Mouse (Mus musculus) kidney, embryonic 16.5 days (tissue): Measurements from ENCODE around the gene Atic. TPM values are rescaled to one million over a fixed set of nuclear protein-coding genes. Genes with fewer than 3 reads are reported as not detected.

Source experiments
- ATAC-seq: fragments of 200-750 bp; cut with Nextera tagmentation; 2 replicates; pipeline ENCODE4 v1.8.0; 2017; ENCODE audit warnings: moderate TSS enrichment; ENCODE audit not compliant: low FRiP score, low TSS enrichment
- H3K27ac ChIP-seq: fragments of 300-500 bp; sonication (generic); 2 replicates; pipeline ENCODE4 v1.5.1; 2014; ENCODE audit warnings: low read length
- H3K27me3 ChIP-seq: fragments of 300-500 bp; sonication (generic); 2 replicates; pipeline ENCODE4 v1.6.1; 2014; ENCODE audit warnings: low read length, control low read depth, mixed read lengths; ENCODE audit not compliant: insufficient read depth
- H3K36me3 ChIP-seq: fragments of 300-500 bp; sonication (generic); 2 replicates; pipeline ENCODE4 v1.6.1; 2014; ENCODE audit warnings: low read length, control low read depth, mixed read lengths; ENCODE audit not compliant: insufficient read depth
- H3K4me1 ChIP-seq: fragments of 300-500 bp; sonication (generic); 2 replicates; pipeline ENCODE4 v1.6.1; 2014; ENCODE audit warnings: low read length, control low read depth, mixed read lengths; ENCODE audit not compliant: insufficient read depth
- H3K4me2 ChIP-seq: fragments of 300-500 bp; sonication (generic); replicated peaks from 2 replicates; pipeline ENCODE4 v1.6.1; 2014; ENCODE audit warnings: low read depth, low read length
- H3K4me3 ChIP-seq: fragments of 300-500 bp; sonication (generic); 2 replicates; pipeline ENCODE4 v1.5.1; 2014; ENCODE audit warnings: mild to moderate bottlenecking, low read length
- H3K9ac ChIP-seq: fragments of 300-500 bp; sonication (generic); replicated peaks from 2 replicates; pipeline ENCODE4 v1.6.1; 2014; ENCODE audit warnings: low read length
- H3K9me3 ChIP-seq: fragments of 300-500 bp; sonication (generic); 2 replicates; pipeline ENCODE4 v1.6.1; 2016; ENCODE audit warnings: low read length, control low read depth
- WGBS: fragments of 180-500 bp; shearing (Covaris S2); extraction: QIAGEN DNeasy Blood & Tissue Kit; methylation state at CpG from one replicate; pipeline ENCODE4 v1.1.7; 2014; 5-methylcytosine and 5-hydroxymethylcytosine counted together
- polyA plus RNA-seq: library from polyadenylated mRNA; unstranded; fragments of >200 nt; fragmentation: Nextera tagmentation; extraction: Ambion mirVana; gene quantifications from 2 replicates; pipeline ENCODE4 v1.2.1, GENCODE M21; 2015

The Atic gene
- polyA plus RNA-seq, 1 experiment from 2014 or later = 56.1 TPM

GRCm38 (mm10) chr1:71586658-71587057 is 29.7 kb downstream of the Atic start:
- H3K36me3 ChIP-seq = peaks cover 60% of the 10 kb centered on the region
- H3K9ac ChIP-seq = no peak overlapping the region
- no peaks in the 10 kb centered on the region for H3K4me1 ChIP-seq
- no peak overlapping the region for H3K27ac ChIP-seq
- ATAC-seq = no peak
- H3K27me3 ChIP-seq = no peaks in the 10 kb centered on the region
- no peak overlapping the region for H3K4me2 ChIP-seq
- H3K4me3 ChIP-seq = no peak overlapping the region
- WGBS = 96% methylated on average over 7 of the region's 7 CpGs
- 0 out of 2 replicates have a peak, but pooled peaks cover 4% of the 10 kb centered on the region for H3K9me3 ChIP-seq

- ATAC-seq = no peak
Observed at GRCm38 (mm10) chr1:71590038-71590437, 33.1 kb downstream of the Atic start.

GRCm38 (mm10) chr1:71593184-71593583 is 36.2 kb downstream of the Atic start:
- WGBS = 92% methylated on average over 9 of the region's 9 CpGs
- Histone ChIP-seq H3K9me3 (0 out of 2 replicates have a peak, but pooled peaks cover 4% of the 10 kb centered on the region), H3K4me3 (no peak overlapping the region), H3K27me3 (no peaks in the 10 kb centered on the region), H3K9ac (no peak overlapping the region), H3K4me1 (no peaks in the 10 kb centered on the region), H3K27ac (no peak overlapping the region), H3K4me2 (no peak overlapping the region), H3K36me3 (peaks cover 78% of the 10 kb centered on the region)
- no peak for ATAC-seq

More at GRCm38 (mm10) chr1:71590038-71590437, 33.1 kb downstream of the Atic start:
- no peak overlapping the region for H3K9ac ChIP-seq
- WGBS = 98% methylated on average over 11 of the region's 11 CpGs
- H3K36me3 ChIP-seq = peaks cover 79% of the 10 kb centered on the region
- H3K4me1 ChIP-seq = no peaks in the 10 kb centered on the region
- H3K4me3 ChIP-seq = no peak overlapping the region
- H3K27me3 ChIP-seq = no peaks in the 10 kb centered on the region
- H3K27ac ChIP-seq = no peak overlapping the region
- H3K4me2 ChIP-seq = no peak overlapping the region
- H3K9me3 ChIP-seq = 0 out of 2 replicates have a peak, but pooled peaks cover 4% of the 10 kb centered on the region

- H3K4me2 ChIP-seq = no peak overlapping the region
- H3K4me3 ChIP-seq = no peak overlapping the region
- H3K27ac ChIP-seq = no peak overlapping the region
- H3K4me1 ChIP-seq = no peaks in the 10 kb centered on the region
- 0 out of 2 replicates have a peak, but pooled peaks cover 4% of the 10 kb centered on the region for H3K9me3 ChIP-seq
- peaks cover 82% of the 10 kb centered on the region for H3K36me3 ChIP-seq
- H3K27me3 ChIP-seq = no peaks in the 10 kb centered on the region
- H3K9ac ChIP-seq = no peak overlapping the region
- no peak for ATAC-seq
- WGBS = 80% methylated on average over 2 of the region's 2 CpGs
Observed at GRCm38 (mm10) chr1:71594268-71594667, 37.3 kb downstream of the Atic start.

- WGBS = 90% methylated on average over 4 of the region's 4 CpGs
- Histone ChIP-seq H3K36me3 (peaks cover 81% of the 10 kb centered on the region), H3K4me3 (no peak overlapping the region), H3K27me3 (no peaks in the 10 kb centered on the region), H3K9me3 (0 out of 2 replicates have a peak, but pooled peaks cover 4% of the 10 kb centered on the region), H3K9ac (no peak overlapping the region), H3K27ac (no peak overlapping the region), H3K4me1 (no peaks in the 10 kb centered on the region), H3K4me2 (no peak overlapping the region)
- ATAC-seq = no peak
Observed at GRCm38 (mm10) chr1:71595365-71595764, 38.4 kb downstream of the Atic start.

- 94% methylated on average over 2 of the region's 2 CpGs for WGBS
- Histone ChIP-seq H3K9ac (no peak overlapping the region), H3K27ac (no peak overlapping the region), H3K4me3 (no peak overlapping the region), H3K36me3 (peaks cover 68% of the 10 kb centered on the region), H3K27me3 (no peaks in the 10 kb centered on the region), H3K4me2 (no peak overlapping the region), H3K4me1 (no peaks in the 10 kb centered on the region), H3K9me3 (no peaks in the 10 kb centered on the region)
- ATAC-seq = no peak
Observed at GRCm38 (mm10) chr1:71605751-71606150, 48.8 kb downstream of the Atic start.

GRCm38 (mm10) chr1:71606600-71607325 is 49.8 kb downstream of the Atic start:
- Histone ChIP-seq H3K27me3 (no peaks in the 10 kb centered on the region), H3K36me3 (peaks cover 70% of the 10 kb centered on the region), H3K4me3 (no peak overlapping the region), H3K9ac (no peak overlapping the region), H3K9me3 (no peaks in the 10 kb centered on the region), H3K4me2 (no peak overlapping the region), H3K27ac (no peak overlapping the region), H3K4me1 (no peaks in the 10 kb centered on the region)
- WGBS = 82% methylated on average over 8 of the region's 8 CpGs
- ATAC-seq = 0 out of 2 replicates have a peak, but pooled peaks have one; percentile 57

- H3K4me3 ChIP-seq = no peak overlapping the region
Observed at GRCm38 (mm10) chr1:71609057-71609775, 52.3 kb downstream of the Atic start.

GRCm38 (mm10) chr1:71609916-71610315 is 53.0 kb downstream of the Atic start:
- Histone ChIP-seq H3K27ac (no peak overlapping the region), H3K36me3 (peaks cover 82% of the 10 kb centered on the region), H3K9me3 (no peaks in the 10 kb centered on the region), H3K4me2 (no peak overlapping the region), H3K4me3 (no peak overlapping the region), H3K27me3 (no peaks in the 10 kb centered on the region), H3K4me1 (no peaks in the 10 kb centered on the region), H3K9ac (no peak overlapping the region)
- ATAC-seq = no peak
- 93% methylated on average over 5 of the region's 5 CpGs for WGBS

More at GRCm38 (mm10) chr1:71609057-71609775, 52.3 kb downstream of the Atic start:
- no peaks in the 10 kb centered on the region for H3K27me3 ChIP-seq
- H3K4me2 ChIP-seq = no peak overlapping the region
- WGBS = 96% methylated on average over 37 of the region's 37 CpGs
- H3K27ac ChIP-seq = no peak overlapping the region
- ATAC-seq = no peak
- H3K36me3 ChIP-seq = peaks cover 81% of the 10 kb centered on the region
- H3K9ac ChIP-seq = no peak overlapping the region
- H3K9me3 ChIP-seq = no peaks in the 10 kb centered on the region
- H3K4me1 ChIP-seq = no peaks in the 10 kb centered on the region

GRCm38 (mm10) chr1:71612256-71612655 is 55.3 kb downstream of the Atic start:
- Histone ChIP-seq H3K4me2 (no peak overlapping the region), H3K9me3 (no peaks in the 10 kb centered on the region), H3K27ac (no peak overlapping the region), H3K4me3 (no peak overlapping the region), H3K4me1 (no peaks in the 10 kb centered on the region), H3K27me3 (no peaks in the 10 kb centered on the region), H3K9ac (no peak overlapping the region), H3K36me3 (peaks cover 74% of the 10 kb centered on the region)
- WGBS = 91% methylated on average over 21 of the region's 21 CpGs
- no peak for ATAC-seq
